Mouse (Mus musculus) erythroblast, embryonic 14.5 days (primary cell): ENCODE data around the gene Ctns. TPM values are rescaled to one million over a fixed set of nuclear protein-coding genes. Genes with fewer than 3 reads are reported as not detected.

ENCODE experiments used
- H3K27me3 ChIP-seq: 2 replicates; pipeline ENCODE4 v1.6.1; 2012; ENCODE audit warnings: inconsistent platforms; ENCODE audit not compliant: control insufficient read depth
- H3K36me3 ChIP-seq: 2 replicates; pipeline ENCODE4 v1.6.1; 2012; ENCODE audit warnings: mild to moderate bottlenecking, inconsistent platforms; ENCODE audit not compliant: control insufficient read depth
- H3K4me1 ChIP-seq: 2 replicates; pipeline ENCODE4 v1.6.1; 2012; ENCODE audit warnings: inconsistent platforms; ENCODE audit not compliant: control insufficient read depth
- H3K4me3 ChIP-seq: replicated peaks from 2 replicates; pipeline ENCODE3; 2012; ENCODE audit warnings: moderate library complexity, mild to moderate bottlenecking, inconsistent platforms
- H3K9me3 ChIP-seq: 2 replicates; pipeline ENCODE4 v1.6.1; 2012; ENCODE audit warnings: low read length, inconsistent platforms, mixed read lengths; ENCODE audit not compliant: control insufficient read depth
- GATA1 ChIP-seq: IDR thresholded peaks from 2 replicates; pipeline ENCODE4 v1.6.1; 2012; ENCODE audit warnings: low read length, inconsistent platforms, mixed read lengths
- TAL1 ChIP-seq: IDR thresholded peaks from 3 replicates; pipeline ENCODE4 v1.6.1; 2012; ENCODE audit warnings: low read length, inconsistent platforms, mixed read lengths
- polyA plus RNA-seq: library from polyadenylated mRNA; stranded (reverse); fragments of >175 nt; gene quantifications from 2 replicates; pipeline ENCODE4 v1.2.3, GENCODE M21; 2012

The Ctns gene
- polyA plus RNA-seq, 1 experiment, result 0.35 TPM

DNA sequence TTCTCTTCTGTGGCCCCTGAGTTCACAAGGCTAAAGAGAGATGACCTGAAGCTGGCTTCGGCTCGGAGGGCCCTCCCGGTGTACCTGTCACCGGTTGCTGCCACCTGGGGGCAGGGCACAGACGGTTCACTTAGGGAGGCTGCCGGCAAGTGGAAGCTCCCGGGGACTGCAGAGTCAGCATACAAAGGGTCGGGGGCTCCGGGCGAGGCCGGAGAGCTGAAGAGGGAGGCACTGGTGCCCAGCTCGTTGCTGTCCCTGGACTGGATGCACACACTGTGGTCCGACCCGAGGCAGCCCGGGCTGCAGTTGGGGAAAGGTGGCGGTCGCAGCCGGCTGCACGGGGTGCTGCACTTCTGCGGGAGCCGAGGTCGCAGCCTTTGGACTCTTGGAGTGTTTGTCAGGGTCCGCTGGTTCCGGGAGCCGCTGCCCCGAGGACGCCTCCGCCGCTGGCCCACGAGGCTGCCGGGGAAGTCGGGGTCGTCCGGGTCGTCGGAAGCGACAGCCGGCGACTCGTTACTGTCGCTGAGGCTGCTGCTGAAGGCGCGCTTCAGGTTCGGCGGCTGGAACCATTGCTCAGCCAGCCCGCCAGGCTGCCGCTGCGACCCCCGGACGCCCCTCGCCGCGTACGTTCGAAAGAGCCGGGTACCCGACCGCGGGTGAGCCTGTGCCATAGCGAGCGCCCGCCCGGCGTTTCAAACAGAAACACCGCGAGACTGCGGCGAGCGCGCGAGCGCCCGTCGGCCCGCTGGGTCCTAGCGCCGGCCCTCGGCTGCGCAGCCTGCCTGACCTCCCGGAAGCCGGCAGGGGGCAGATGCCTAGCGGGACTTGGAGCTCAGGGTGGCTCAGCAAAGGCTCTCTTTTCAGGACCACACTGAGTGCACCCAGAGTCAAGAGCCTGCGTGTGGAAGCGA, 61.0 kb downstream of the Ctns start, which contains the start of gene Haspin:
Gene Haspin (minus strand): TSS at position 704 of the 911 bp plus-strand sequence.
- Histone ChIP-seq H3K4me3 (peak within 1 kb of the TSS; percentile 79), H3K4me1 (peaks cover 49% of the 10 kb centered on the region), H3K27me3 (no peaks in the 10 kb centered on the region), H3K9me3 (no peaks in the 10 kb centered on the region), H3K36me3 (peaks cover 36% of the 10 kb centered on the region)
- TF ChIP-seq TAL1, result no peak
- TF ChIP-seq GATA1, result no peak

DNA sequence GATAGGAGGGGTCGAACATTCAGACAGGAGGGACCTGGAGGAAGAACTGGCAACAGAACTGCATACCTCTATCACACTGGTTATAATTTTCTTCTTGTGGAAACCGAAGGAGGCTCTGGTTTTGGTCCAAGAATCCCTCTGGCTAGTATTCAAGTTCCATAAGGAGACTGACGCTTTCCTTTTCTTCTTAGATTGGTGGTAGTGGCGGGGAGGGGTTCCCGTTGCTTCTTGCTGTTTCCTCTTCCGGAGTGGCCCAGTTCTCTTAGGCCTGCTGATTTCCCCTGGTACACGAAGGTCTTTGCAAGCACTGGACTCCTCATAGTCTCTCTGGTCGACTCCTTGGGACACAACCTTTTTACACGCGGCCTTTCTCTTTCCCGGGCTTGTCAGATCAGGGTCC, 61.7 kb downstream of the Ctns start:
- no peaks in the 10 kb centered on the region for H3K9me3 ChIP-seq
- H3K27me3 ChIP-seq, result no peaks in the 10 kb centered on the region
- TF ChIP-seq GATA1 (no peak), TAL1 (no peak)
- H3K4me1 ChIP-seq, result peaks cover 56% of the 10 kb centered on the region
- peaks cover 43% of the 10 kb centered on the region for H3K36me3 ChIP-seq
- peak overlapping the region; percentile 79 for H3K4me3 ChIP-seq

DNA sequence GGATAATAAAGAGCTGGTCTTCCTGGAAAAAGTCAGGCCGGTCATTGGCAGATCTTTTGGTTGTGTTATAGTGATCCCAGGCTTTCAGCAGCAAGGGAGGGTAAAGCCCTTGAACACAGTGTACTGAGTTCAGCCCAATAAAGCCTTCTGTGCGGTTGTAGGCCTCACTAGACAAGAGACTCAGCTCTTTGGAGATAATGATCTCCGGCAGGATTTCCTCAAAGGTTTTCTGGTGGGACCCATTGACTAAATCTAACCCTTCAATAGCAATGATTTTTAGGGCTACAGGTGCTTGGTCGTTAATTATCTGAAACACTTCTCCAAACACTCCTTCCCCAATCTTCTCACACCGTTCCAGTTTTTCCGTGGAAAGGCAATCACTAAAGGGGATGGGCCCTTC, 62.3 kb downstream of the Ctns start:
- Histone ChIP-seq H3K4me3 (peak overlapping the region; percentile 79), H3K36me3 (peaks cover 47% of the 10 kb centered on the region), H3K4me1 (peaks cover 56% of the 10 kb centered on the region), H3K27me3 (no peaks in the 10 kb centered on the region), H3K9me3 (no peaks in the 10 kb centered on the region)
- TF ChIP-seq TAL1, result no peak
- TF ChIP-seq GATA1, result 0 out of 2 replicates have a peak, but pooled peaks have one; percentile 46

DNA sequence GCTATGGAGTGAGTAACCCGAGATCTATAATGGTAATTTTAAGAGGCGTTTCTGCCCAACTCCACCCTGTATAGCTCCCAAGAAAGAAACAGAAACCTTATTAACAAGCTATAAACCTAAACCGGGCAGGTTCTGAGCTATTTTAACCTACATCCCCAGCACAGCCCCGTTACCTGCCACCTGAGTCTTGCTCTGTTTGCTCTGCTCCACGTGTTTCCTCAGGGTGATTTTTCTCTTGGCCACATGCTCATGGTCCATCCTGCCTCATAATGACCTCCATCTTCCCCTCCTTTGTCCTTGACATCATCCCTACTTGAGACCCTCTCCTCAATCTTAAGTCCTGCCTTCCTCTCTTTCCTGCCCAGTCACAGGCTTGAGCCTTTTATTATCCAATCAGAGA, 64.6 kb downstream of the Ctns start:
- Histone ChIP-seq H3K4me3 (peak overlapping the region; percentile 79), H3K36me3 (peaks cover 67% of the 10 kb centered on the region), H3K9me3 (no peaks in the 10 kb centered on the region), H3K4me1 (peaks cover 60% of the 10 kb centered on the region), H3K27me3 (no peaks in the 10 kb centered on the region)
- TF ChIP-seq GATA1 (no peak), TAL1 (no peak)

Other genes with a start within 250 kb of the Ctns start
- 0.19 TPM in 2 replicates for gene Atp2a3, start 237.9 kb downstream of the Ctns start, polyA plus RNA-seq
- gene P2rx1, start 199.9 kb downstream of the Ctns start, polyA plus RNA-seq, result 0.12 TPM in 2 replicates
- 0.01 and 0.02 TPM in 2 replicates for gene Camkk1, start 180.0 kb downstream of the Ctns start, polyA plus RNA-seq
- gene Ncbp3, start 151.3 kb downstream of the Ctns start, polyA plus RNA-seq, result 0.19 and 0.34 TPM in 2 replicates
- gene Itgae, start 108.5 kb downstream of the Ctns start, polyA plus RNA-seq, result not detected in 2 replicates
- 1.2 and 1.4 TPM in 2 replicates for gene Haspin, start 60.7 kb downstream of the Ctns start, polyA plus RNA-seq
- not detected in 2 replicates for gene P2rx5, start 38.6 kb downstream of the Ctns start, polyA plus RNA-seq
- gene Emc6, start 22.0 kb downstream of the Ctns start, polyA plus RNA-seq, result 19.4 and 20.4 TPM in 2 replicates
- gene Tax1bp3, start 22.0 kb downstream of the Ctns start, polyA plus RNA-seq, result 0.36 and 1.1 TPM in 2 replicates
- 0.03 and 0.05 TPM in 2 replicates for gene Shpk, start 418 bp upstream of the Ctns start, polyA plus RNA-seq
- not detected in 2 replicates for gene Trpv1, start 35.2 kb upstream of the Ctns start, polyA plus RNA-seq
- gene Trpv3, start 68.3 kb upstream of the Ctns start, polyA plus RNA-seq, result 0.01 TPM in 1 of 2 replicates, not detected in the other
- gene Aspa, start 130.6 kb upstream of the Ctns start, polyA plus RNA-seq, result not detected in 2 replicates
- not detected in 2 replicates for gene Gm49340, start 130.7 kb upstream of the Ctns start, polyA plus RNA-seq
- not detected in 2 replicates for gene Spata22, start 130.7 kb upstream of the Ctns start, polyA plus RNA-seq
- gene Olfr20, start 151.7 kb upstream of the Ctns start, polyA plus RNA-seq, result not detected in 2 replicates
- not detected in 2 replicates for gene Olfr376, start 172.2 kb upstream of the Ctns start, polyA plus RNA-seq
- not detected in 2 replicates for gene Olfr1, start 200.6 kb upstream of the Ctns start, polyA plus RNA-seq
- not detected in 2 replicates for gene Olfr378, start 229.4 kb upstream of the Ctns start, polyA plus RNA-seq